Mouse (Mus musculus) embryonic stem cell, embryonic (primary cell): ENCODE results near the gene Gxylt2.

Experiments used
- CTCF ChIA-PET, 4 experiments: fragments of 300-600 bp in 2 of 4; fragments of 350-600 bp in 2 of 4; sonication (Branson Sonifier 250); formaldehyde crosslinking; loops; one replicate each; lab custom pipeline; 2022; ENCODE audit warnings: inconsistent platforms in 2 of 4; lab: Charles Lee
- POLR2A ChIA-PET, 4 experiments: fragments of 300-600 bp in 2 of 4; fragments of 350-600 bp in 2 of 4; sonication (Branson Sonifier 250); formaldehyde crosslinking; loops; one replicate each; lab custom pipeline; 2022; ENCODE audit warnings: antibody characterized with exemption in 4 of 4, inconsistent platforms in 1 of 4; lab: Charles Lee

Gene Gxylt2

GRCm38 (mm10) chr6:100851083-100851482, 146.5 kb downstream of the Gxylt2 start:
- CTCF ChIA-PET = interaction anchor here in 1 of 4 experiments (1.0 kb wide), 1 partner anchor 141 kb away, joined by 4 read pairs; no protein-coding TSS in a partner anchor
- POLR2A ChIA-PET = interaction anchor here in 3 of 4 experiments (0.6 to 3.8 kb wide), 13 partner anchors 8 to 515 kb away, joined by 3 to 17 read pairs (median 5); partner anchors contain the start of gene Ppp4r2 (in 1 of the 3)
